Mouse (Mus musculus) MEL-GATA-1-ER (cell line): ENCODE data around the gene Rpia.

ENCODE experiments used
- DNase-seq: peaks from one replicate; pipeline ENCODE4 v3.0.0-alpha.2; 2012; ENCODE audit warnings: low read depth; ENCODE audit errors: extremely low read depth

Gene Rpia

GRCm38 (mm10) chr6:70751898-70752273 is 40.1 kb downstream of the Rpia start:
- no peak for DNase-seq

DNA sequence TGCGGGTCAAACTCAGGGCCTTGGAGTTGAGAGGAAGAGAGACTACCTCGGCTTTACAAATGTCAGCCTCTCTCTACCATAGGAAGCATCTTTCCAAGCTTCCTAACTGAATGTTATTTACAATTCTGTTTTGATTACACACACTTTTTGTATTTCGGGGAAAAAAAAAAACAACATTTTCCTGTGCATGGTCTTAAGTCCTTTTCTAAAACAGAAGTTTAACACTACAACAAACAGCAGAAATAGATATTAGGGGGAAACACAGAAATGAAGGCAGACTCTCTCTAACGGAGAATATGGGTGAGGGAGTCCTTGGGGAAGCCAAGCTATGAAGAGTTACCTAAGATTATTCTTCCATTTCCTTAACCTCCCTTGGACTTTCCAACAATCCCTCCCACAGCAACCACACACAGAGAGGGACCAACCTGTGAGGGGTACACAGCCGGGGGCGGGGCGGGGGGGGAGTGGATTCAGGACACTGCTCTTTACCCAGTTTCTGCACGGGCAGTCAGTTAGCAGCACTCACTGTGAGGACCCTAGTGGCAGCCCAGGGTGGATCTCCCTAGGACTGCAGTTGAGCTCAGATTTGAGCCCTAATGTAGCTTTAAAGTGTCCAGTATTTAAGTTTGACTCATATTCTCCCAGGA is 40.7 kb downstream of the Rpia start:
- no peak for DNase-seq

- no peak for DNase-seq
These were observed 42.3 kb downstream of the Rpia start for GRCm38 (mm10) chr6:70749750-70750149.

GRCm38 (mm10) chr6:70747702-70748101 is 44.3 kb downstream of the Rpia start:
- no peak for DNase-seq

- DNase-seq: no peak
These were observed 48.1 kb downstream of the Rpia start for GRCm38 (mm10) chr6:70743902-70744301.

- DNase-seq: no peak
These were observed 49.2 kb downstream of the Rpia start for GRCm38 (mm10) chr6:70742833-70743232.

- DNase-seq: no peak
These were observed 51.5 kb downstream of the Rpia start for GRCm38 (mm10) chr6:70740535-70740934.

GRCm38 (mm10) chr6:70739456-70739855 is 52.6 kb downstream of the Rpia start:
- DNase-seq: no peak

GRCm38 (mm10) chr6:70735528-70735927 is 56.5 kb downstream of the Rpia start:
- no peak for DNase-seq

DNA sequence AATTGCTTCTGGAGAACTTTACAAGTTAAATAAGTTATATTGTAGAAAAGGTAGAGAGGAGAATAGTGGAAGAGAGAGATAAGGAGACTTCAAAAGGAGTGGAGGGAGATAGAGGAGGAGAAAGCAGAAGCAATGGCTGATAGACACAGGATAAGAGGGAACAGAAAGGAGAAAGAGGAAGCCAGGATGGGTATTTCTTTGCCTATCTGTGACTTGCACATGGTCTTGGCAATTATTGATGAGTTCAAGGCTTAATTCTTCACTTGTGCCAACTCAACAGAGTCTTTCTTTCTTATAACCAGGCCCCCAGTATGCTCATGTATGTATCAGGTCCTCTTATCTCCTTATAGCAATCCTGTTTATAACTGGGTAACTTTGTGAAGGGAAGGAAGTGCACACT is 61.2 kb downstream of the Rpia start:
- peak; percentile 96 for DNase-seq

DNA sequence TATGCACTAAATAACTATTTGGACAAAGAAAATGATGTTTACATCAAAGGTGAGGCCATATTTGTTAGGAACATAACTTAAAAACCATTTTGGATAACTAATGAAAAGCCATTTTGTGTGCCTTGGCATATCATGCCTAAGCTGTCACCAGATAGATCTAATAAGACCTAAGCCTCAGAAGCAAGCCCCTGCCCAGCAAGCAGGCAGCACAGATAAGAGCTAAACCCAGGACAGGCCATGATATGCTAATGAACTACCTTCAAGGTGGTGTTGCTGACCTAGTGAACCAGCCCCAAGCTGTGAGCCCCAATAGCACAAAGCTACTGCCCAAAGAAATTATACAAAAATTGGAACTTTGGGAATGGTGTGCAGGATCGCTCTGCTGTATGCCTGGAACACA is 62.9 kb downstream of the Rpia start:
- no peak for DNase-seq

GRCm38 (mm10) chr6:70727094-70727721 is 64.8 kb downstream of the Rpia start:
- peak; percentile 36 for DNase-seq

DNA sequence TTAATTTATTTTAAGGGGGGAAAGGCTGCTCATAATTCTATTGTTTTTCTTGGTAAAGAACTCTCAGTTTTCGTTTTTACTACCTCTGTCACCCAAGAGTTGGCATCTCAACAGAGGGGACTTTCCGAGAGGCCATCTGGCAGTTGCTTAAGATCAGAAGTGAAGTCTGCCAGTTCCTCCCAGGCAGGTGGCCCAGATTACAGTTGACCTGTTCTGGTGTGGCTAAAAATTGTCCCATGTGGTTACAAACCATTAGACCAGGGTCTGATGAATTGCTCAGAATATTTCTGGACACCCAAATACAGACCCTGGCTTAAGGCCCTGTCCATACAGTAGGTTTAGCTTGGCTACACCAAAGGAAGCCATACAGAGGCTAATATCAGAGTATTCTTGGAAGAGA is 66.4 kb downstream of the Rpia start:
- no peak for DNase-seq

- DNase-seq: no peak
These were observed 67.3 kb downstream of the Rpia start for GRCm38 (mm10) chr6:70724722-70725121.

DNA sequence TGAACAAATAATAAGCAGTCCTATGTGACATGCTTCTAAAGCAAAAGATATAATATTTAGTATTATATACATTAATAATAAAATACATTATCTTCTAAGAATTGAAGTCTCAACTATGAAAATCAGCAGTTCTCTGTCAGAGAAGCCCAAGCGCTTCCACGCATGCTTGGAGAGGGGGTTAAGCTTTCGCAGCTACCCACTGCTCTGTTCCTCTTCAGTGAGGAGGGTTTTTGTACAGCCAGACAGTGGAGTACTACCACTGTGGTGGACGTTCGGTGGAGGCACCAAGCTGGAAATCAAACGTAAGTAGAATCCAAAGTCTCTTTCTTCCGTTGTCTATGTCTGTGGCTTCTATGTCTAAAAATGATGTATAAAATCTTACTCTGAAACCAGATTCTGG is 69.7 kb downstream of the Rpia start:
- DNase-seq: no peak

DNA sequence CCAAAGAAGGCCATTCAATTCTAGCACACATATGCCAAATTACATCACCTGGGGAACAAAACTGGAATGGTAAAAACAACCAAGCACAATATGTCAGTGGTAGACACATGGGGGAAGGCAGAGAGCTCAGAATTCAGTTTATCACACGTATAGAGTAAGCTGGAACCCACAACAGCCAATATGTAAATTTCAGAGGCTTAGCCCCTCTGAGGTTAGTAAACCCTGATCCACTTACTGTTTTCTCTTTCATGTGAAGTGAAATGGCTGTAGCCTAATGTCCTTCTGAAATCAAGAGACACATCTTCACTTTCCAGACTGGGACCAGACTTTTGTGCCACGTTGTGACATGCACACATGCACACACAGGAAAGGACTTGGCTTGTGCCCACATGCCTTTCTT is 73.3 kb downstream of the Rpia start:
- DNase-seq: no peak

- no peak for DNase-seq
These were observed 73.9 kb downstream of the Rpia start for GRCm38 (mm10) chr6:70718164-70718563.

GRCm38 (mm10) chr6:70716701-70717393 is 75.2 kb downstream of the Rpia start:
- no peak for DNase-seq
